Mouse (Mus musculus) liver, embryonic 11.5 days (tissue): ENCODE results near the gene Capzb. TPM values are rescaled to one million over a fixed set of nuclear protein-coding genes. Genes with fewer than 3 reads are reported as not detected.

Experiments
- ATAC-seq: fragments of 200-750 bp; cut with Nextera tagmentation; replicated peaks from 2 replicates; pipeline ENCODE4 v1.8.0; 2017; ENCODE audit warnings: moderate number of reproducible peaks, mild to moderate bottlenecking, moderate TSS enrichment, moderate library complexity; ENCODE audit not compliant: low FRiP score
- DNase-seq: peaks from one replicate; pipeline ENCODE4 v3.0.0-alpha.2; 2017; ENCODE audit warnings: low spot score
- H3K27ac ChIP-seq: fragments of 300-500 bp; sonication (generic); 2 replicates; pipeline ENCODE4 v1.5.1; 2014; ENCODE audit warnings: mild to moderate bottlenecking, low read depth, low read length, control low read depth
- H3K27me3 ChIP-seq: fragments of 300-500 bp; sonication (generic); replicated peaks from 2 replicates; pipeline ENCODE4 v1.6.1; 2014; ENCODE audit warnings: low read length, mixed read lengths; ENCODE audit not compliant: control insufficient read depth, insufficient read depth
- H3K36me3 ChIP-seq: fragments of 300-500 bp; sonication (generic); 2 replicates; pipeline ENCODE4 v1.6.1; 2014; ENCODE audit warnings: mild to moderate bottlenecking, low read length, moderate library complexity, mixed read lengths; ENCODE audit not compliant: control insufficient read depth, insufficient read depth
- H3K4me1 ChIP-seq: fragments of 300-500 bp; sonication (generic); replicated peaks from 2 replicates; pipeline ENCODE4 v1.6.1; 2014; ENCODE audit warnings: low read length, mixed read lengths; ENCODE audit not compliant: control insufficient read depth, insufficient read depth
- H3K4me2 ChIP-seq: fragments of 300-500 bp; sonication (generic); 2 replicates; pipeline ENCODE4 v1.6.1; 2014; ENCODE audit warnings: mild to moderate bottlenecking, control low read depth, moderate library complexity
- H3K4me3 ChIP-seq: fragments of 300-500 bp; sonication (generic); 2 replicates; pipeline ENCODE4 v1.5.1; 2014; ENCODE audit warnings: low read depth, low read length, control low read depth
- H3K9ac ChIP-seq: fragments of 300-500 bp; sonication (generic); 2 replicates; pipeline ENCODE4 v1.6.1; 2014; ENCODE audit warnings: low read depth, low read length, control low read depth
- H3K9me3 ChIP-seq: fragments of 300-500 bp; sonication (generic); 2 replicates; pipeline ENCODE4 v1.6.1; 2016; ENCODE audit warnings: low read length, inconsistent platforms, mixed read lengths; ENCODE audit not compliant: control insufficient read depth
- WGBS: fragments of 180-500 bp; shearing (Covaris S2); extraction: QIAGEN DNeasy Blood & Tissue Kit; methylation state at CpG from one replicate; pipeline ENCODE4 v1.1.7; 2014; 5-methylcytosine and 5-hydroxymethylcytosine counted together
- polyA plus RNA-seq: library from polyadenylated mRNA; unstranded; fragments of >200 nt; fragmentation: Nextera tagmentation; extraction: Ambion mirVana; gene quantifications from 2 replicates; pipeline ENCODE4 v1.2.1, GENCODE M21; 2014

The Capzb gene
- polyA plus RNA-seq, 1 experiment from 2014 or later, result 250 TPM

- 79% methylated on average over 14 of the region's 14 CpGs for WGBS
- ATAC-seq (no peak), DNase-seq (no peak)
- Histone ChIP-seq H3K4me1 (no peaks in the 10 kb centered on the region), H3K27ac (no peak overlapping the region), H3K4me3 (no peak overlapping the region), H3K4me2 (no peak overlapping the region), H3K9me3 (no peaks in the 10 kb centered on the region), H3K27me3 (0 out of 2 replicates have a peak, but pooled peaks cover 3% of the 10 kb centered on the region), H3K36me3 (no peaks in the 10 kb centered on the region), H3K9ac (no peak overlapping the region)
These were observed 34.3 kb upstream of the Capzb start for GRCm38 (mm10) chr4:139158350-139158749.

- ATAC-seq (no peak), DNase-seq (no peak)
- H3K27me3 ChIP-seq, result 0 out of 2 replicates have a peak, but pooled peaks cover 3% of the 10 kb centered on the region
- no peak overlapping the region for H3K4me3 ChIP-seq
- no peak overlapping the region for H3K9ac ChIP-seq
- no peak overlapping the region for H3K27ac ChIP-seq
- no peaks in the 10 kb centered on the region for H3K4me1 ChIP-seq
- no peaks in the 10 kb centered on the region for H3K9me3 ChIP-seq
- no peaks in the 10 kb centered on the region for H3K36me3 ChIP-seq
- H3K4me2 ChIP-seq, result no peak overlapping the region
- 66% methylated on average over 2 of the region's 2 CpGs for WGBS
These were observed 31.6 kb upstream of the Capzb start for GRCm38 (mm10) chr4:139161076-139161475.

- H3K4me3 ChIP-seq, result no peak overlapping the region
- ATAC-seq, result no peak
- H3K9ac ChIP-seq, result no peak overlapping the region
- WGBS, result 83% methylated on average over 6 of the region's 6 CpGs
- no peak overlapping the region for H3K4me2 ChIP-seq
- no peak overlapping the region for H3K27ac ChIP-seq
- no peaks in the 10 kb centered on the region for H3K9me3 ChIP-seq
- DNase-seq, result no peak
- 0 out of 2 replicates have a peak, but pooled peaks cover 3% of the 10 kb centered on the region for H3K4me1 ChIP-seq
- no peaks in the 10 kb centered on the region for H3K36me3 ChIP-seq
- H3K27me3 ChIP-seq, result no peaks in the 10 kb centered on the region
These were observed 28.6 kb upstream of the Capzb start for GRCm38 (mm10) chr4:139164082-139164481.

- H3K9me3 ChIP-seq, result no peaks in the 10 kb centered on the region
- 0 out of 2 replicates have a peak, but pooled peaks cover 3% of the 10 kb centered on the region for H3K4me1 ChIP-seq
- H3K27ac ChIP-seq, result no peak overlapping the region
- 77% methylated on average over 8 of the region's 8 CpGs for WGBS
- H3K27me3 ChIP-seq, result no peaks in the 10 kb centered on the region
- H3K4me2 ChIP-seq, result no peak overlapping the region
- no peak overlapping the region for H3K9ac ChIP-seq
- no peaks in the 10 kb centered on the region for H3K36me3 ChIP-seq
- ATAC-seq (no peak), DNase-seq (no peak)
- no peak overlapping the region for H3K4me3 ChIP-seq
These were observed 27.4 kb upstream of the Capzb start for GRCm38 (mm10) chr4:139165259-139165658.

GRCm38 (mm10) chr4:139166244-139166643 lies 26.5 kb upstream of the Capzb start:
- H3K4me1 ChIP-seq, result 0 out of 2 replicates have a peak, but pooled peaks cover 3% of the 10 kb centered on the region
- H3K9me3 ChIP-seq, result no peaks in the 10 kb centered on the region
- no peaks in the 10 kb centered on the region for H3K27me3 ChIP-seq
- no peak for ATAC-seq
- no peak overlapping the region for H3K4me2 ChIP-seq
- no peak overlapping the region for H3K9ac ChIP-seq
- no peaks in the 10 kb centered on the region for H3K36me3 ChIP-seq
- H3K27ac ChIP-seq, result no peak overlapping the region
- no peak for DNase-seq
- H3K4me3 ChIP-seq, result no peak overlapping the region
- WGBS, result 80% methylated on average over 8 of the region's 8 CpGs

- H3K9me3 ChIP-seq, result no peaks in the 10 kb centered on the region
- H3K27ac ChIP-seq, result no peak overlapping the region
- H3K27me3 ChIP-seq, result no peaks in the 10 kb centered on the region
- H3K36me3 ChIP-seq, result no peaks in the 10 kb centered on the region
- H3K4me1 ChIP-seq, result 0 out of 2 replicates have a peak, but pooled peaks cover 3% of the 10 kb centered on the region
- WGBS, result 62% methylated on average over 8 of the region's 8 CpGs
- no peak overlapping the region for H3K4me2 ChIP-seq
- DNase-seq (no peak), ATAC-seq (no peak)
- no peak overlapping the region for H3K4me3 ChIP-seq
- no peak overlapping the region for H3K9ac ChIP-seq
These were observed 25.6 kb upstream of the Capzb start for GRCm38 (mm10) chr4:139167107-139167506.

- DNase-seq (no peak), ATAC-seq (0 out of 2 replicates have a peak, but pooled peaks have one; percentile 34)
- H3K36me3 ChIP-seq, result no peaks in the 10 kb centered on the region
- 0 out of 2 replicates have a peak, but pooled peaks cover 3% of the 10 kb centered on the region for H3K4me1 ChIP-seq
- no peaks in the 10 kb centered on the region for H3K27me3 ChIP-seq
- H3K4me2 ChIP-seq, result no peak overlapping the region
- H3K4me3 ChIP-seq, result no peak overlapping the region
- whole genome bisulfite sequencing, result 50% methylated on average over 15 of the region's 15 CpGs
- no peaks in the 10 kb centered on the region for H3K9me3 ChIP-seq
- H3K9ac ChIP-seq, result no peak overlapping the region
- no peak overlapping the region for H3K27ac ChIP-seq
These were observed 23.5 kb upstream of the Capzb start for GRCm38 (mm10) chr4:139168985-139169747.

GRCm38 (mm10) chr4:139169748-139170279 lies 22.9 kb upstream of the Capzb start:
- H3K4me1 ChIP-seq, result 0 out of 2 replicates have a peak, but pooled peaks cover 3% of the 10 kb centered on the region
- H3K4me3 ChIP-seq, result no peak overlapping the region
- no peak overlapping the region for H3K4me2 ChIP-seq
- ATAC-seq, result no peak
- no peaks in the 10 kb centered on the region for H3K9me3 ChIP-seq
- H3K9ac ChIP-seq, result no peak overlapping the region
- no peaks in the 10 kb centered on the region for H3K27me3 ChIP-seq
- H3K27ac ChIP-seq, result no peak overlapping the region
- no peaks in the 10 kb centered on the region for H3K36me3 ChIP-seq
- DNase-seq, result no peak
- WGBS, result 81% methylated on average over 12 of the region's 12 CpGs
